Mouse (Mus musculus) cortical plate, adult 2 months (tissue): ENCODE measurements around the gene Fam167b.

ENCODE experiments used
- CTCF ChIP-seq: fragments of 200-500 bp; IDR thresholded peaks from 2 replicates; pipeline ENCODE4 v1.5.1; 2011; ENCODE audit warnings: mild to moderate bottlenecking, control low read depth, low read length; ENCODE audit not compliant: insufficient read depth; ENCODE audit errors: extremely low read depth
- POLR2A ChIP-seq: fragments of 200-500 bp; IDR thresholded peaks from 2 replicates; pipeline ENCODE4 v1.6.1; 2011; ENCODE audit warnings: mild to moderate bottlenecking, low read length, control low read depth; ENCODE audit not compliant: insufficient read depth; ENCODE audit errors: extremely low read depth

GRCm38 (mm10) chr4:129540012-129540411 is 38.3 kb downstream of the Fam167b start:
- no peak for TF ChIP-seq POLR2A
- no peak for TF ChIP-seq CTCF
